Mouse (Mus musculus) limb, embryonic 14.5 days (tissue): ENCODE results near the gene Hk1. TPM values are rescaled to one million over a fixed set of nuclear protein-coding genes. Genes with fewer than 3 reads are reported as not detected.

Experiments
- ATAC-seq: fragments of 200-750 bp; cut with Nextera tagmentation; 2 replicates; pipeline ENCODE4 v1.8.0; 2017; ENCODE audit warnings: low read depth, moderate number of reproducible peaks, moderate TSS enrichment; ENCODE audit not compliant: low FRiP score
- DNase-seq: peaks from one replicate; pipeline ENCODE4 v3.0.0-alpha.2; 2015; ENCODE audit warnings: low spot score
- H3K27ac ChIP-seq: fragments of 300-500 bp; sonication (generic); replicated peaks from 2 replicates; pipeline ENCODE4 v1.5.1; 2014; ENCODE audit warnings: low read depth, mild to moderate bottlenecking, low read length, moderate library complexity, mixed read lengths
- H3K27me3 ChIP-seq: fragments of 300-500 bp; sonication (generic); 2 replicates; pipeline ENCODE4 v1.6.1; 2014; ENCODE audit warnings: low read length, mixed read lengths; ENCODE audit not compliant: control insufficient read depth, insufficient read depth
- H3K36me3 ChIP-seq: fragments of 300-500 bp; sonication (generic); 2 replicates; pipeline ENCODE4 v1.6.1; 2014; ENCODE audit warnings: mild to moderate bottlenecking, low read length, moderate library complexity, mixed read lengths; ENCODE audit not compliant: control insufficient read depth, insufficient read depth
- H3K4me1 ChIP-seq: fragments of 300-500 bp; sonication (generic); 2 replicates; pipeline ENCODE4 v1.6.1; 2014; ENCODE audit warnings: antibody characterized with exemption, low read length, mixed read lengths; ENCODE audit not compliant: control insufficient read depth, insufficient read depth
- H3K4me2 ChIP-seq: fragments of 300-500 bp; sonication (generic); replicated peaks from 2 replicates; pipeline ENCODE4 v1.6.1; 2014; ENCODE audit warnings: low read depth, mild to moderate bottlenecking, low read length, moderate library complexity; ENCODE audit not compliant: severe bottlenecking
- H3K4me3 ChIP-seq: fragments of 300-500 bp; sonication (generic); replicated peaks from 2 replicates; pipeline ENCODE4 v1.5.1; 2014; ENCODE audit warnings: low read length
- H3K9ac ChIP-seq: fragments of 300-500 bp; sonication (generic); 2 replicates; pipeline ENCODE4 v1.6.1; 2014; ENCODE audit warnings: mild to moderate bottlenecking, low read depth, low read length, moderate library complexity; ENCODE audit not compliant: severe bottlenecking
- H3K9me3 ChIP-seq: fragments of 300-500 bp; sonication (generic); 2 replicates; pipeline ENCODE4 v1.6.1; 2016; ENCODE audit warnings: low read length; ENCODE audit not compliant: control insufficient read depth
- POLR2A ChIP-seq: fragments of 200-500 bp; IDR thresholded peaks from 2 replicates; pipeline ENCODE4 v1.8.0; 2012; ENCODE audit warnings: inconsistent platforms, mild to moderate bottlenecking, moderate library complexity, borderline replicate concordance; ENCODE audit not compliant: insufficient read depth, insufficient read length; ENCODE audit errors: extremely low read depth
- WGBS: fragments of 180-500 bp; shearing (Covaris S2); extraction: QIAGEN DNeasy Blood & Tissue Kit; methylation state at CpG from one replicate; pipeline ENCODE4 v1.1.7; 2014; 5-methylcytosine and 5-hydroxymethylcytosine counted together
- polyA plus RNA-seq, 2 experiments: library from polyadenylated mRNA; depleted of rRNA in 1 of 2; stranded (reverse) in 1 of 2; unstranded in 1 of 2; fragments of >200 nt; fragmentation: Nextera tagmentation in 1 of 2; extraction: Ambion mirVana in 1 of 2; gene quantifications; 2 replicates each; pipeline versions ENCODE4 v1.2.1 to v1.2.3; 2012 to 2014

Gene Hk1
- polyA plus RNA-seq, 2 experiments = 29.2 to 32.1 TPM

DNA sequence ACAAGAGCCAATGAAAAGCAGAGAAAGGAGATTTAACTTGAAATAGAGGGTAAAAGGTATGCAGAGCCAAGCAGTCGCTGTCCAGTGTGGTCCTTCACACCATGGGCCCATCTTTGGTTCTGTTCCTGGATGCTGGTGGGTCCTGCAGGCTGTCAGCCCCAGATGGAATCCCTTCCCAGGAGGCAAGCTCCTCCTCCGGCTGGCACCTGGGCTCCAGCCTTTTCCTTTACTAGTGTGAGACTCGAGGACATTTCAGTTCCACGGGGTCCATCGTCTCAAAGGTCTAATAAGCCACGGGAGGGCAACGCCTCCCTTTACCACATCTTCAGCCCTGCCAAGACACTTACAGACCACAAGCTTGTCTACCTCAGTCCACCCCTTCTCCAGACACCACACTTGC lies 60.6 kb downstream of the Hk1 start:
- no peak for TF ChIP-seq POLR2A
- Histone ChIP-seq H3K27me3 (no peaks in the 10 kb centered on the region), H3K9ac (no peak overlapping the region), H3K9me3 (no peaks in the 10 kb centered on the region), H3K36me3 (peaks cover 6% of the 10 kb centered on the region; the same call in 1 of the 2 replicates), H3K4me3 (no peak overlapping the region), H3K27ac (no peak overlapping the region), H3K4me1 (no peaks in the 10 kb centered on the region), H3K4me2 (no peak overlapping the region)
- DNase-seq = no peak
- ATAC-seq = no peak
- 72% methylated on average over 7 of the region's 7 CpGs for WGBS

DNA sequence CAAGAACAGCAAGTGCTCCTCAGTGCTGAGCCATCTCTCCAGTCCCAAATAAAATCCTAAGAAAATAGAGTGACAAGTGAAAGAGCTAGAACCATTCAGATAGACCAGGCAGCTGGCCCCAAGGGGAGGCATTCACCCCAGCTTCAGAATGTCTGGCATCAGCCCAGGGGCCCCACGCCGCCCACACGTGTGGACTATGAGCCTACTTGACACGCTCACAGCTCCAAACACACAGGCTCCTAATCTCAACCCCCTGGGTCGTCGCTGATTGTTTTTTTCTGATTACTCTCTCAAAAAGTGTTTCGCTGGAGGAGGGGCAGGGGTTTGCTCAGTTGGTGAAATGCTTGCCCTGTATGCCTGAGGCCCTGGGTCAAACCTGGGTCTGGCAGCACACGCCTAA lies 63.2 kb downstream of the Hk1 start:
- 71% methylated on average over 8 of the region's 8 CpGs for WGBS
- H3K27me3 ChIP-seq = no peaks in the 10 kb centered on the region
- ATAC-seq = no peak

DNA sequence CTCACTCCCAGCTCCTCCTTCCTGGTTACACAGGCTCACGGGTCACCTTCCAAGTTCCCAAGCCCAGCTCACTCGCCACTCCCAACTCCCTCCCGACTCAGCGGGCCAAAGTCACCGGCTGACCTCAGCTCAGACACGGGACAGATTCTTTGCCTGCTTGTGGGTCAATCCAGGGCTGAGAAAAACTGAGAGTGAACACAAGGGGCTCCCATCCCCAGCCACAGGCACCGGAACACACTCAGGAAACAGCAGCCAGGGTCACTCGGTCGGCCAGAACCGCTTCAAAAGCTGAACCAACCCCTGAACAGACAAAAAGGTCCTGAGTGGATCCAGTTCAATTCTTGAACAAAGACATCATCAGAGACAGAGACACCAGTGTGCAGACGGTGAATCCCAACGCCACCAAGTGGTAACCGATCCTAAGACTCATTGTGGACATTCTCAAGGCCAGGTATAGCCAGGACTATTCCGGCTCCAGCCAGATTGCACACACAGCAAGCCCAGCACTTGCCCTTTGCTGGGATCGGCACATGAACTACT lies 65.8 kb downstream of the Hk1 start:
- no peak for TF ChIP-seq POLR2A

More for the DNA sequence above, 63.2 kb downstream of the Hk1 start:
- H3K9ac ChIP-seq = no peak overlapping the region
- H3K4me1 ChIP-seq = peaks cover 7% of the 10 kb centered on the region; the same call in 1 of the 2 replicates
- no peak overlapping the region for H3K27ac ChIP-seq
- no peaks in the 10 kb centered on the region for H3K9me3 ChIP-seq
- H3K36me3 ChIP-seq = peaks cover 6% of the 10 kb centered on the region; the same call in 1 of the 2 replicates
- no peak overlapping the region for H3K4me2 ChIP-seq
- DNase-seq = no peak
- TF ChIP-seq POLR2A = no peak
- no peak overlapping the region for H3K4me3 ChIP-seq

GRCm38 (mm10) chr10:62313140-62313539 lies 66.6 kb downstream of the Hk1 start:
- 85% methylated on average over 10 of the region's 10 CpGs for WGBS
- TF ChIP-seq POLR2A = no peak

More for the DNA sequence above, 65.8 kb downstream of the Hk1 start:
- H3K9ac ChIP-seq = no peak overlapping the region
- peaks cover 6% of the 10 kb centered on the region; the same call in 1 of the 2 replicates for H3K36me3 ChIP-seq
- H3K4me1 ChIP-seq = peaks cover 8% of the 10 kb centered on the region; the same call in 1 of the 2 replicates
- H3K9me3 ChIP-seq = no peaks in the 10 kb centered on the region
- no peak overlapping the region for H3K4me3 ChIP-seq
- DNase-seq (no peak), ATAC-seq (no peak)
- no peak overlapping the region for H3K27ac ChIP-seq
- no peaks in the 10 kb centered on the region for H3K27me3 ChIP-seq
- H3K4me2 ChIP-seq = no peak overlapping the region
- WGBS = 67% methylated on average over 15 of the region's 15 CpGs

DNA sequence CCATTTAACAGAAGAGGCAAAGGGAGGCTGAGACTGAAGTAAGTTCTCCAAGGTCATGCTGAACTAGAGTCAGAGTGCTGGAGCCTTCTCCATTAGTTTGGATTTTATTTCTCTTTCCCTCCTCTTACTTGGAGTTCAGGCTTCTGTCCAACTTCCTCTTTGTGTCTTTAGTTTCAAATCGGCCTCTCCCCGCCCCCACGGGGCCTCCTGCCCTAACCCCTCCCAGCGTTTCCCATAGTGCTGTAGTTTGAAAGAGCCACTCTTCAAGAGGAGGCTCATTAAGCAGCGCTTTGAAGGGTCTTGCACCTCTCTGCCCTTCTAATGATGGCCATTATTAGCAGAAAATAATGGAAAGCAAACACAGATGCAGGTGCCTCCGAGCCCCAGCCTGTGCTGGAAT lies 68.2 kb downstream of the Hk1 start:
- peaks cover 8% of the 10 kb centered on the region; the same call in 1 of the 2 replicates for H3K4me1 ChIP-seq
- ATAC-seq = no peak
- H3K4me2 ChIP-seq = no peak overlapping the region
- 24% methylated on average over 6 of the region's 6 CpGs for WGBS
- DNase-seq = no peak
- H3K9ac ChIP-seq = no peak overlapping the region
- no peaks in the 10 kb centered on the region for H3K9me3 ChIP-seq
- no peak for TF ChIP-seq POLR2A
- H3K36me3 ChIP-seq = peaks cover 6% of the 10 kb centered on the region; the same call in 1 of the 2 replicates
- no peaks in the 10 kb centered on the region for H3K27me3 ChIP-seq
- no peak overlapping the region for H3K27ac ChIP-seq
- H3K4me3 ChIP-seq = no peak overlapping the region

More at GRCm38 (mm10) chr10:62313140-62313539, 66.6 kb downstream of the Hk1 start:
- Histone ChIP-seq H3K9ac (no peak overlapping the region), H3K36me3 (peaks cover 6% of the 10 kb centered on the region; the same call in 1 of the 2 replicates), H3K4me3 (no peak overlapping the region), H3K4me1 (peaks cover 8% of the 10 kb centered on the region; the same call in 1 of the 2 replicates), H3K27ac (no peak overlapping the region), H3K4me2 (no peak overlapping the region), H3K27me3 (no peaks in the 10 kb centered on the region), H3K9me3 (no peaks in the 10 kb centered on the region)
- ATAC-seq (no peak), DNase-seq (no peak)
